Mouse (Mus musculus) G1E (cell line): ENCODE measurements at regions not wholly inside any gene's neighbourhood (a gene's known extent, or its start where the extent isn't known, plus 50 kb on each side); places are given as distances from the start of the nearest gene placed in this dataset.

Experiments
- CTCF ChIP-seq: IDR thresholded peaks from 2 replicates; pipeline ENCODE4 v1.5.1; 2012; ENCODE audit warnings: low read depth, low read length, inconsistent platforms, mixed read lengths
- GATA1 ChIP-seq: IDR thresholded peaks from 2 replicates; pipeline ENCODE4 v1.6.1; 2012; ENCODE audit warnings: borderline replicate concordance, low read length, inconsistent platforms, mixed read lengths
- GATA2 ChIP-seq: IDR thresholded peaks from 2 replicates; pipeline ENCODE4 v1.6.1; 2012; ENCODE audit warnings: low read depth, low read length, inconsistent platforms, borderline replicate concordance
- POLR2AphosphoS5 ChIP-seq: IDR thresholded peaks from 2 replicates; pipeline ENCODE4 v1.6.1; 2012; ENCODE audit warnings: low read depth, low read length, inconsistent platforms; ENCODE audit not compliant: insufficient replicate concordance
- TAL1 ChIP-seq: conservative IDR thresholded peaks from 2 replicates; pipeline ENCODE4 v1.6.1; 2012; ENCODE audit warnings: low read depth, low read length, inconsistent platforms, mixed read lengths

GRCm38 (mm10) chr8:118001138-118001537 lies 199.4 kb upstream of the Mphosph6 start:
- TF ChIP-seq CTCF (no peak), POLR2AphosphoS5 (no peak), GATA1 (no peak), GATA2 (no peak), TAL1 (no peak)
